Mouse (Mus musculus) heart, embryonic 11.5 days (tissue): ENCODE results near the gene Grik5. TPM values are rescaled to one million over a fixed set of nuclear protein-coding genes. Genes with fewer than 3 reads are reported as not detected.

Source experiments
- ATAC-seq: fragments of 200-750 bp; cut with Nextera tagmentation; replicated peaks from 2 replicates; pipeline ENCODE4 v1.8.0; 2017; ENCODE audit warnings: moderate library complexity; ENCODE audit not compliant: insufficient number of reproducible peaks, low FRiP score, low TSS enrichment
- H3K27ac ChIP-seq: fragments of 300-500 bp; sonication (generic); 2 replicates; pipeline ENCODE4 v1.5.1; 2014; ENCODE audit warnings: mild to moderate bottlenecking, low read depth, low read length
- H3K27me3 ChIP-seq: fragments of 300-500 bp; sonication (generic); 2 replicates; pipeline ENCODE4 v1.6.1; 2014; ENCODE audit warnings: mild to moderate bottlenecking, low read length, mixed read lengths; ENCODE audit not compliant: control insufficient read depth, insufficient read depth
- H3K36me3 ChIP-seq: fragments of 300-500 bp; sonication (generic); 2 replicates; pipeline ENCODE4 v1.6.1; 2014; ENCODE audit warnings: mild to moderate bottlenecking, low read length, moderate library complexity, mixed read lengths; ENCODE audit not compliant: control insufficient read depth, insufficient read depth
- H3K4me1 ChIP-seq: fragments of 300-500 bp; sonication (generic); 2 replicates; pipeline ENCODE4 v1.6.1; 2014; ENCODE audit warnings: low read length; ENCODE audit not compliant: control insufficient read depth, insufficient read depth
- H3K4me2 ChIP-seq: fragments of 300-500 bp; sonication (generic); 2 replicates; pipeline ENCODE4 v1.6.1; 2014; ENCODE audit warnings: mild to moderate bottlenecking, moderate library complexity
- H3K4me3 ChIP-seq: fragments of 300-500 bp; sonication (generic); 2 replicates; pipeline ENCODE4 v1.5.1; 2014; ENCODE audit warnings: low read depth, low read length
- H3K9ac ChIP-seq: fragments of 300-500 bp; sonication (generic); 2 replicates; pipeline ENCODE4 v1.6.1; 2014; ENCODE audit warnings: mild to moderate bottlenecking, low read depth, low read length, moderate library complexity
- H3K9me3 ChIP-seq: fragments of 300-500 bp; sonication (generic); replicated peaks from 2 replicates; pipeline ENCODE4 v1.6.1; 2016; ENCODE audit warnings: low read length; ENCODE audit not compliant: control insufficient read depth
- WGBS: fragments of 180-500 bp; shearing (Covaris S2); extraction: QIAGEN DNeasy Blood & Tissue Kit; methylation state at CpG from one replicate; pipeline ENCODE4 v1.1.7; 2014; ENCODE audit not compliant: insufficient replicate concordance; 5-methylcytosine and 5-hydroxymethylcytosine counted together
- polyA plus RNA-seq: library from polyadenylated mRNA; unstranded; fragments of >200 nt; fragmentation: Nextera tagmentation; extraction: Ambion mirVana; gene quantifications from 2 replicates; pipeline ENCODE4 v1.2.1, GENCODE M21; 2014

The Grik5 gene
- polyA plus RNA-seq, 1 experiment from 2014 or later = 8.1 TPM

- no peak overlapping the region for H3K4me2 ChIP-seq
- no peak overlapping the region for H3K27ac ChIP-seq
- WGBS = 68% methylated on average over 10 of the region's 10 CpGs
- H3K9me3 ChIP-seq = no peaks in the 10 kb centered on the region
- no peak overlapping the region for H3K4me3 ChIP-seq
- peaks cover 7% of the 10 kb centered on the region for H3K4me1 ChIP-seq
- no peak overlapping the region for H3K9ac ChIP-seq
- ATAC-seq = no peak
- H3K36me3 ChIP-seq = peaks cover 16% of the 10 kb centered on the region
- H3K27me3 ChIP-seq = peaks cover 10% of the 10 kb centered on the region
These were observed 15.2 kb upstream of the Grik5 start for GRCm38 (mm10) chr7:25087256-25087912.

GRCm38 (mm10) chr7:25086656-25087055, 14.5 kb upstream of the Grik5 start:
- Histone ChIP-seq H3K4me3 (no peak overlapping the region), H3K4me1 (peaks cover 7% of the 10 kb centered on the region), H3K27ac (no peak overlapping the region), H3K27me3 (peaks cover 5% of the 10 kb centered on the region), H3K9ac (no peak overlapping the region), H3K4me2 (no peak overlapping the region), H3K9me3 (no peaks in the 10 kb centered on the region), H3K36me3 (peaks cover 23% of the 10 kb centered on the region)
- no peak for ATAC-seq
- 49% methylated on average over 3 of the region's 3 CpGs for WGBS

DNA sequence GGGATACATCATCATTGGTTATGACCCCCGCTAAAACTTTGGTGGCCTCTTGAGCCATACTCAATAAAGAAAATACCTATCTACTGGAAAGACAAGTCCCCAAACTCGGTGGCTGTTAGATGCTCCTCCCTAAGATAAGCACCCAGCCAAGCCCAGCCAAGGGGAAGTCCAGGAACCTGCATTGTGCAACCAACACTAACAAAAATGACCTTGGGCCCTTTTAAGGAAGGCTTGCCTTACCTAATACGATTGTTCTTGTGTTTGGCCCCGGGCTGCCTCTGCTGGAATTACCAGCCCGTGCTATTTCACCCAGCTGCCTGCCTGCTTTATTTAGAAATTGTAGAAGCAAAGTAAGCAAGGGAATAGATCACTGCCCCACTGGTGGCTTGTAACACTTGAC, 12.5 kb upstream of the Grik5 start:
- Histone ChIP-seq H3K9ac (no peak overlapping the region), H3K4me3 (no peak overlapping the region), H3K4me1 (peaks cover 4% of the 10 kb centered on the region), H3K9me3 (no peaks in the 10 kb centered on the region), H3K4me2 (no peak overlapping the region), H3K27me3 (no peaks in the 10 kb centered on the region), H3K27ac (no peak overlapping the region), H3K36me3 (peaks cover 42% of the 10 kb centered on the region)
- ATAC-seq = no peak
- 66% methylated on average over 5 of the region's 5 CpGs for WGBS

- Histone ChIP-seq H3K4me2 (no peak overlapping the region), H3K4me1 (peaks cover 13% of the 10 kb centered on the region), H3K27ac (no peak overlapping the region), H3K4me3 (no peak overlapping the region), H3K36me3 (peaks cover 44% of the 10 kb centered on the region), H3K27me3 (no peaks in the 10 kb centered on the region), H3K9me3 (no peaks in the 10 kb centered on the region), H3K9ac (no peak overlapping the region)
- WGBS = 87% methylated on average over 4 of the region's 4 CpGs
- no peak for ATAC-seq
These were observed 10.4 kb upstream of the Grik5 start for GRCm38 (mm10) chr7:25082510-25082909.

GRCm38 (mm10) chr7:25080431-25080830, 8.3 kb upstream of the Grik5 start:
- H3K27ac ChIP-seq = no peak overlapping the region
- H3K27me3 ChIP-seq = no peaks in the 10 kb centered on the region
- ATAC-seq = no peak
- 95% methylated on average over 13 of the region's 13 CpGs for WGBS
- peaks cover 44% of the 10 kb centered on the region for H3K36me3 ChIP-seq
- H3K4me3 ChIP-seq = no peak overlapping the region
- H3K4me2 ChIP-seq = no peak overlapping the region
- H3K4me1 ChIP-seq = peaks cover 20% of the 10 kb centered on the region
- H3K9me3 ChIP-seq = no peaks in the 10 kb centered on the region
- H3K9ac ChIP-seq = no peak overlapping the region

- WGBS = 80% methylated on average over 12 of the region's 12 CpGs
These were observed 7.4 kb upstream of the Grik5 start for GRCm38 (mm10) chr7:25079496-25080026.

GRCm38 (mm10) chr7:25077414-25077755, 5.2 kb upstream of the Grik5 start:
- Histone ChIP-seq H3K27ac (peak overlapping the region; percentile 79), H3K27me3 (no peaks in the 10 kb centered on the region), H3K36me3 (peaks cover 29% of the 10 kb centered on the region), H3K4me1 (peaks cover 25% of the 10 kb centered on the region), H3K4me2 (peak overlapping the region; percentile 90), H3K9ac (peak overlapping the region; percentile 82), H3K9me3 (no peaks in the 10 kb centered on the region), H3K4me3 (peak overlapping the region; percentile 71)
- peak; percentile 44 for ATAC-seq
- 0% methylated on average over 25 of the region's 33 CpGs for WGBS

More at GRCm38 (mm10) chr7:25079496-25080026, 7.4 kb upstream of the Grik5 start:
- Histone ChIP-seq H3K36me3 (peaks cover 44% of the 10 kb centered on the region), H3K9ac (no peak overlapping the region), H3K27me3 (no peaks in the 10 kb centered on the region), H3K27ac (no peak overlapping the region), H3K4me2 (no peak overlapping the region), H3K4me1 (peaks cover 20% of the 10 kb centered on the region), H3K4me3 (no peak overlapping the region), H3K9me3 (no peaks in the 10 kb centered on the region)
- ATAC-seq = no peak

DNA sequence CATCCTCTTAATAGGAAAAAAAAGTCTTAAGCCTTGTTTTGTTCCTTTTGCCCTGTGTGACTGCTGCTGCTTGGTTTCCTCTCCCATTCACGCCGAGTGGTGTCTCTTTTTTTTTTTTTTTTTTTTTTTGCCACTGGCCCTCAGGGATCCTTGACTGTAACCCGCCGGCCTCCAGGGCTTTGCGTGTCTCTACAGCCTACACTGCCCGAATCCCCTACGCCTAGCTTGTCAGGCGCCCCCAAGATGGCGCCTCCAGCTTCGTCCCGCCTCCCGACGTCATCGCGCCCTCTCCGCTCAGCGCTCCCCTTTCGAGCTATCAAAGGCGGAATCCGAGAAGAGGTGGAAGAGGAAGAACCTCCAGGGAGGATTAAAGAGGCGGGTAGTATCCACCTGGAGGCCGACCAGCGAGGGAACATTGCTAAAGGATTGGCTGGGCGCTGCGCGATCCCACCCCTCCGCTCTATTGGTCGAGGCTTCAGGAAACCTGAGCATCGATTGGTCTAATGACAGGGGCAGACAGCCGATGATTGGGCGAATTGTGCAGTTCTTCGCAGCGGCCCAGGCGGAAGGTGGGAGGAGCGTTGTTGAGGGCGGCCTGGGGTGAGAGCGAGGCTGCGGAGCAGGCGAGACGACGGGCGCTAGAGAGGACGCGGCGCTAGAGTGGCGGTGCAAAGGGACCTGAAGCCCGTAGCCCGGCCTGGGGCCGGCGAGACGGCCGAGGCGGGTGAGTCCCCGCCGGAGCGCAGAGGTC, 4.7 kb upstream of the Grik5 start:
- Histone ChIP-seq H3K4me3 (peak overlapping the region; percentile 71), H3K9ac (peak overlapping the region; percentile 82), H3K36me3 (peaks cover 23% of the 10 kb centered on the region), H3K27ac (peak overlapping the region; percentile 95), H3K4me2 (peak overlapping the region; percentile 90), H3K27me3 (no peaks in the 10 kb centered on the region), H3K9me3 (no peaks in the 10 kb centered on the region), H3K4me1 (peaks cover 25% of the 10 kb centered on the region)
- peak; percentile 95 for ATAC-seq
- WGBS = under 1% methylated on average over 56 of the region's 56 CpGs
